Mouse (Mus musculus): ENCODE results near the gene Emilin2. TPM values are rescaled to one million over a fixed set of nuclear protein-coding genes. Genes with fewer than 3 reads are reported as not detected.

Gene Emilin2
- polyA plus RNA-seq, 1 experiment from 2014 or later, result 22.6 TPM

DNA sequence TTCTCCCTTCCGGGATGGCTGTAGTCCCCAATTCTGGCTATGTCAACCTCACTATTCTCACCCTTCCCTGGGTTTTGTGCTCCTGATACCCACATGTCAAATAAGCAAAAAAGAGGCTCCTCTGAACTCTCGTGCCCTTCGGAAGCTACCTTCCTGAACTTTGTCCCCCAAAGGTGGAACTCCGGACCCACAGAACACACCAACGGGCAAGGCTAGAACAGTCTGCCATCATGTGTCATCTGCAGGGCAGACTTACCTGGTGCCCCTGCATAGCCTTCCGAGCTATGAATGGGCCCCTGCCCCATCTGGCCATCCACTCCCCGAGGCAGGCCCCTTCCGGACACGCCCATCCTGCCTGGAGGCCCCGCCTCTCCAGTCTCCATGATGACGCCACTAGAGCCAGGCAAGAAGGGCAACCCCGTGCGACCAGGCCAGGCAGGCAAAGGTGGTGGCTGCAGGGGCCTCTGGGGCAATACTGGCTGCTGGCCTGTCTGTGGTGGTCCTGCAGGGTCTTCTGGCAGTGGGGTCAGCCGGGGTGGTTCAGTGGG is 55.6 kb downstream of the Emilin2 start:
- H3K9me3 ChIP-seq (replicated peaks), result no peaks in the 10 kb centered on the region
- H3K36me3 ChIP-seq, result peaks cover 40% of the 10 kb centered on the region
- H3K4me3 ChIP-seq, result no peak overlapping the region
- 83% methylated on average over 14 of the region's 14 CpGs for WGBS
- no peaks in the 10 kb centered on the region for H3K4me1 ChIP-seq
- no peak for DNase-seq (ENCODE audit: low spot score)
- no peak overlapping the region; the same call in 1 of the 2 replicates for H3K27ac ChIP-seq (replicated peaks)
- H3K27me3 ChIP-seq (ENCODE audit: low read depth, poor library complexity, severe bottlenecking), result no peaks in the 10 kb centered on the region

DNA sequence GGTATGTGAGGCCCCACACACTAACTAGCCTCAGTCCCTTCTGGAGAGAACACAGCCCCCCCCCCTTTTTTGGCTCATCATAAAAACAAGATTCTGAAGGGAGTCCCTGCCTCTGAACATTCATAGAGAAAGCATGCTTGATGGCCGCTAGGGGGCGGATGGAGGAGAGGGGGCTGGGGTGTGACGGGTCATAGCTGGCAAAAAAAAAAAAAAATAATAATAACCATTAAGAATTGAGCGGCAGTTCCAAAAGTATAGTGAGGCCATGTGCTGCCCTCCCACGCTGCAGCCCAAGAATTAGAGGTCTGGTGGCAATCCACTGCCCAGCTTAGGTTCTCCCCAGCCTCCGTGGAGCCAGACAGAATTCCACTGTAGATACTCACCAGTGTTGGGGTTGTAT is 57.0 kb downstream of the Emilin2 start:
- Histone ChIP-seq H3K9me3 (replicated peaks) (no peaks in the 10 kb centered on the region), H3K36me3 (peaks cover 54% of the 10 kb centered on the region)
- 65% methylated on average over 6 of the region's 6 CpGs for WGBS

DNA sequence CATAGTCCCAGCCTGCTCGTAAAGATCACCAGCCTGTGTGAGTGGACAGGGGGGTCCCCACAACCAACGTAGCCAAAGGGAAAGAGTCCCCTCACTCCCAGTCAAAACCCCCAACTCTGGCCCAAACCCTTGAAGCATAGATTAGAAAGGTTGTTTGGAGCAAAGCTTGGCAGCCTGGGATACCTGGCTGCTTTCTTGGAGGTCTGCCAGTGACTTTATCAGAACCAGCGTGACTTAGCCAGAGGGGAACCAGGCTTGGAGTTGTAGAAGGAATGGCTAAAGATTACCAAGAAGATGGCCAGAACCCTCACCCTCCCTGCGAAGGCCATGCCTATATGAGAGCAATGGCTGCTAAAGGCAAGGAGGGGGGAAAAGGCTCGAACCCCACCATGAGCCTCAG is 57.7 kb downstream of the Emilin2 start:
- Histone ChIP-seq H3K27me3 (ENCODE audit: low read depth, poor library complexity, severe bottlenecking) (no peaks in the 10 kb centered on the region), H3K4me1 (no peaks in the 10 kb centered on the region), H3K4me3 (no peak overlapping the region), H3K27ac (replicated peaks) (no peak overlapping the region), H3K9me3 (replicated peaks) (no peaks in the 10 kb centered on the region), H3K36me3 (peaks cover 58% of the 10 kb centered on the region)
- WGBS, result 90% methylated on average over 5 of the region's 5 CpGs
- no peak for DNase-seq (ENCODE audit: low spot score)

More for the DNA sequence above, 57.0 kb downstream of the Emilin2 start:
- H3K27ac ChIP-seq (replicated peaks), result no peak overlapping the region
- no peaks in the 10 kb centered on the region for H3K4me1 ChIP-seq
- no peaks in the 10 kb centered on the region for H3K27me3 ChIP-seq (ENCODE audit: low read depth, poor library complexity, severe bottlenecking)
- DNase-seq (ENCODE audit: low spot score), result no peak
- H3K4me3 ChIP-seq, result no peak overlapping the region

DNA sequence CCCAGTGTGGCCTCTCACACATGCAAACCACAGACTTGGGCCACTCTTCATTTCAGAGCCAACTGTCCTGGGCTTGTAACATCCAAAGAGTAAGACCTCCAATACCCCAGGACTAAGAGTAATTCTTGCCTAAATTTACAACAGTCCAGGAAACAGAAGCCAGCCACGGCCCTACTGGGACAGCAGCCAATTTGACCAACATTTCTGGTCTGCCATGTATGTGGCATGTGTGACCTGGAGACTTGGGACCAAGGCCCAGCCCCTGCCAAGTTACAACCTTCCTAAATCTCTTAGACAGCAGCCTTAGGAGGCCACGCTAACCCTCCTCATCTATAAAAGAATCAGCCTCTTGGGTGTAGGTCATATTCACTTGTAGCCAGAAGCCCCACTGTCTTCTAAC is 58.4 kb downstream of the Emilin2 start:
- no peak for DNase-seq (ENCODE audit: low spot score)
- peaks cover 65% of the 10 kb centered on the region for H3K36me3 ChIP-seq
- no peaks in the 10 kb centered on the region for H3K4me1 ChIP-seq
- H3K27me3 ChIP-seq (ENCODE audit: low read depth, poor library complexity, severe bottlenecking), result no peaks in the 10 kb centered on the region
- H3K27ac ChIP-seq (replicated peaks), result no peak overlapping the region
- no peaks in the 10 kb centered on the region for H3K9me3 ChIP-seq (replicated peaks)
- no peak overlapping the region for H3K4me3 ChIP-seq
- 92% methylated on average over 2 of the region's 2 CpGs for WGBS

DNA sequence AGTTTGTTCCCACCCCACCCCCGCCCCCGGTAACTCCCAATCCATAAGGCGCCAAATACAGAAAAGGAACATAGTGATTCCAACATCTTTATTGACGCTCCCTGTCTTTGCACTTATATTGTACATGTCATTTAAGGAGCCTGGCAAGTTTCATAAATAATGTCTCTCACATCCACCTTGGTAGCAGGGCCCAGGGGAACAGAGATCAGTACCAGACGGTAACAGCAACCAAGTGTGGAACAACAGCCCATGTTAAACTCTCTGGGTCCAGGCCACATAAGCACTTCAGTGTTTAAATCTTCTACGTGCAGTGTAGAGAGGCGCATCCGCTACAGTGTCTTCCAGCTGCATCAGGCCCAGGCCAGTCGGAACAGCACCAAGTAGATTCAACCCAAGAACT is 59.7 kb downstream of the Emilin2 start:
- Histone ChIP-seq H3K36me3 (peaks cover 78% of the 10 kb centered on the region), H3K4me1 (no peaks in the 10 kb centered on the region), H3K27me3 (ENCODE audit: low read depth, poor library complexity, severe bottlenecking) (no peaks in the 10 kb centered on the region), H3K9me3 (replicated peaks) (no peaks in the 10 kb centered on the region), H3K4me3 (no peak overlapping the region), H3K27ac (replicated peaks) (no peak overlapping the region)
- 96% methylated on average over 9 of the region's 9 CpGs for WGBS
- no peak for DNase-seq (ENCODE audit: low spot score)

DNA sequence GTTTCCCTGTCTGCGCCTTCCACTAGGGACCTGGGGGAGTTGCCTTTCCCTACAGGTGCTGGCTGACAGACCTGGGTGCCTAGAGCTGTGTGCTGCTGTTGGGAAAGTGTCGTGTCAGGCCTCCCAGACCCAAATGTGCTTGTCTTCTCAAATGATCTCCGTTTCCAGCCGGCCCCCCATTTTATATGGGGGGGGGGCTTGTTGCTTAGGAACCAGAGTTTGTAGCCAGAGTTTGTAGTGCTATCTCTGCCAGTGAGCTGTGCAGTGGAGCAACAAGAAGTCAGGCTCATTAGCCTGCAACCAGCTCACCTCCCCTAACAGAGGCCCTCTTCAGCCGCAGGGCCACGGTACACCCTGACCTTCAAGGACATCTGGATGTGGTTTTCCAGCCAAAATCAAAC is 60.2 kb downstream of the Emilin2 start:
- peaks cover 83% of the 10 kb centered on the region for H3K36me3 ChIP-seq
- 87% methylated on average over 6 of the region's 6 CpGs for WGBS

DNA sequence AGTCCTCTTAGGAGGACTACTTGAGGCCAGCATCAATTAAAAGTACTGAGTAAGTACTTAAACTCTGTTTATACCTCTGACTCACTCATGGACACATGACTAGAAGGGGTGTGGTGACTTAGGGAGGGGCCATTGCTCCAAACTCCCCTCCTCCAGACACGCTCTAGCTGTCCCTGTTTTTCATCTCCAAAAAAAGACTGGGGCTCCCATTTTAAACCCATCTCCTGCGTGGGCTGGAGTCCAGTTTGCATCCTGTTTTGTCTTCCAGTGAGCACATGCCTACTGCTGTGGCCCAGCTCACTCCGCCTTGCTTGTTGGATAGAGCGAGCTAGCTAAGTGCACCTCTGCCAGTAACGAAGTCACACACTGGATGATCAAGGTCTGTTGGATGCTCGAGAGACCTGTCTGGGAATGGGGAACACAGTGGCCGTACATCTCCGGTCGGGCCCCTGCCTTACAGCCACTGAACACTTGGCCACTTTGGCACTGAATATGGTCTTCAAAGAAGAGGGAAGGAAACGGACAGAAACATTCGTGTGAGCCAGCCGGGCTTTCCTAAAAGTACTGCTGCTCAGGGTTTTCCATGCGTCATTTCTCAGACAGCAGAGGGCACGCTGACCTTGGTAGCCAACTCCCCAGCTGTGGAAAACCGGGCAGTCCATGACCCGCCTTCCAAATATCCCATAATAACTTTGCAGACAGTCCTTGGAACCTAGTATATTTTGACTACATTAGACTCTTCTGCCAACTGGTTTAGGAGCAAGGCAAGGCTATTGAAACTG is 60.8 kb downstream of the Emilin2 start:
- H3K4me3 ChIP-seq, result no peak overlapping the region
- WGBS, result 90% methylated on average over 16 of the region's 16 CpGs
- H3K27ac ChIP-seq (replicated peaks), result no peak overlapping the region
- H3K4me1 ChIP-seq, result no peaks in the 10 kb centered on the region
- H3K9me3 ChIP-seq (replicated peaks), result no peaks in the 10 kb centered on the region
- H3K36me3 ChIP-seq, result peaks cover 86% of the 10 kb centered on the region
- no peak for DNase-seq (ENCODE audit: low spot score)
- H3K27me3 ChIP-seq (ENCODE audit: low read depth, poor library complexity, severe bottlenecking), result no peaks in the 10 kb centered on the region

More for the DNA sequence above, 60.2 kb downstream of the Emilin2 start:
- Histone ChIP-seq H3K9me3 (replicated peaks) (no peaks in the 10 kb centered on the region), H3K4me3 (no peak overlapping the region), H3K4me1 (no peaks in the 10 kb centered on the region), H3K27ac (replicated peaks) (no peak overlapping the region), H3K27me3 (ENCODE audit: low read depth, poor library complexity, severe bottlenecking) (no peaks in the 10 kb centered on the region)
- DNase-seq (ENCODE audit: low spot score), result no peak

DNA sequence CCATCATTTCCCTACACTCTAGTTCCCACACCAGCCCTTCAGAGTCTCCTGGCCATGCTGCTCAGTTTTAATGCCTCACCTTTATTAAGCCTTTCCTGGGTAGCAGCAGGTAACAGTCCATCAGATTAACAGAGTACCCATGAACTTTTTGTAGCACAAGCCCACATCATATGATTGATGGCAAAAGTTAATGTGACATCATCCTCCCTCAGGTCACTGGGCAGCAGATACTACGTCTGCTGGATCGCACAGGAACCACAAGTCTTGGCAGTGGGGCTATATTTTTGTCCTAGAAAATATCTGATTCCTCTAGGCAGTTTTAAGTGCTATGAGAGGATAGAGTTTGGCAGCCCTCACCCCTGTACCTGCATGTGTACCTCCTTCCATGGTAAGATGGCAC is 61.7 kb downstream of the Emilin2 start:
- no peak overlapping the region for H3K4me3 ChIP-seq
- H3K27me3 ChIP-seq (ENCODE audit: low read depth, poor library complexity, severe bottlenecking), result no peaks in the 10 kb centered on the region
- no peaks in the 10 kb centered on the region for H3K4me1 ChIP-seq
- no peaks in the 10 kb centered on the region for H3K9me3 ChIP-seq (replicated peaks)
- peaks cover 92% of the 10 kb centered on the region for H3K36me3 ChIP-seq
- no peak for DNase-seq (ENCODE audit: low spot score)
- H3K27ac ChIP-seq (replicated peaks), result no peak overlapping the region
- WGBS, result 98% methylated on average over 2 of the region's 2 CpGs

DNA sequence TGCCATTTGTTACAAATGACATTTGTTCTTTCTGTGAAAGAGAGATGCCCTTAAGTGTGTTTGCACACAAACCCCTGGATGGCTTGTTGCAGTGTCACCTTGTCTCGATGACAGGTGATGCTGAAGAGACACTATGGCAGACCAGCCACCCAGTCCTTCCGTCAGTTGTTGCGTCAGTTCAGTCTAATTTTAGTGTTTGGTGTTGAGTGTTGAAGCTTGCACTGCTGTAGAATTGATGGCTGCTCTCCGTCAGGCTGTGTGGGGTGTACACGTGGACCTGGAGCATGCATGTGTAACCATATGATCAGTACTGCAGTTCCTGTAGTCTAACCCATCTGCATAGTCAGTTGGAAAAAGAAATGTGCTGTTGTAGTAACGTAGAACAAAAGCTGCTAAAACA is 62.8 kb downstream of the Emilin2 start:
- DNase-seq (ENCODE audit: low spot score), result no peak
- no peaks in the 10 kb centered on the region for H3K27me3 ChIP-seq (ENCODE audit: low read depth, poor library complexity, severe bottlenecking)
- H3K4me3 ChIP-seq, result no peak overlapping the region
- H3K36me3 ChIP-seq, result peaks cover 96% of the 10 kb centered on the region
- H3K9me3 ChIP-seq (replicated peaks), result no peaks in the 10 kb centered on the region
- 88% methylated on average over 6 of the region's 6 CpGs for WGBS
- H3K4me1 ChIP-seq, result no peaks in the 10 kb centered on the region
- H3K27ac ChIP-seq (replicated peaks), result no peak overlapping the region

DNA sequence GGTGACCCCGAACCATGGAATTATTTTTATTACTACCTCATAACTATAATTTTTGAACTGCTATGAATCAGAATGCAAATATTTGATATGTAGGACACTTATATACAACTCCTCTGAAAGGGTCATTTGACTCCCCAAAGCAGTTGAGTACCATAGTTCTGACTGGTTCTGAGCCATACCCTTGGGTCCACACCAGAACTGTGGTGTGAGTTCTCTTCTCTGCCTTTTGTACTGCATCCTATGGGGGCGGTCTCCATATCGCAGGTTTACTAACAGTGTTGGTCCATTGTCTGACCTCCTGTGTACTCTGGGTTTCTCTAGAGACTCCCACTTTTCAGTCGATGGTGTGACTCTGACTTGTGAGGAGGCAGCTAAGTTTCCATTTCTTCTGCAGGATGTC is 65.8 kb downstream of the Emilin2 start:
- no peak for DNase-seq (ENCODE audit: low spot score)

DNA sequence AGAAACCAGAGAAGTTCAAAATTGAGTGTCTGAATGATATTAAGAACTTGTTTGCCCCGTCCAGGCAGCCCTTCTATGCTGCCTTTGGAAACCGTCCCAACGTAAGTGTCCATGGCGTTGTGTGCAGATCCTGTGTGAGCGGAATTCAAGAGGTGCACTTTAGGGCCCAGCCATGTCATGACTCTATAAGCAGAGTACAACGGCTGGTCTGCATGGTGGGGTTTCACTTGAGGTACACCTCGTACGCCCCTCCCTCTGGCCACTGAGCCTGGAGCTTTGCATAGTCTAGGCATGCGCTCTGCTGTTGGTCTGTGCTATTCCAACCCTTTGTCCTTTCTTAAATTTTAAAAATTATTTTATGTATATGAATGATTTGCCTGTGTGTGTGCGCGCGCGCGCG is 66.6 kb downstream of the Emilin2 start:
- H3K9me3 ChIP-seq (replicated peaks), result no peaks in the 10 kb centered on the region
- H3K4me3 ChIP-seq, result no peak overlapping the region
- WGBS, result 96% methylated on average over 15 of the region's 15 CpGs
- no peak for DNase-seq (ENCODE audit: low spot score)
- H3K36me3 ChIP-seq, result peaks cover 97% of the 10 kb centered on the region
- no peaks in the 10 kb centered on the region for H3K4me1 ChIP-seq
- no peaks in the 10 kb centered on the region for H3K27me3 ChIP-seq (ENCODE audit: low read depth, poor library complexity, severe bottlenecking)
- H3K27ac ChIP-seq (replicated peaks), result no peak overlapping the region

More for the DNA sequence above, 65.8 kb downstream of the Emilin2 start:
- no peak overlapping the region for H3K27ac ChIP-seq (replicated peaks)
- H3K9me3 ChIP-seq (replicated peaks), result no peaks in the 10 kb centered on the region
- no peak overlapping the region for H3K4me3 ChIP-seq
- 93% methylated on average over 4 of the region's 4 CpGs for WGBS
- H3K27me3 ChIP-seq (ENCODE audit: low read depth, poor library complexity, severe bottlenecking), result no peaks in the 10 kb centered on the region
- H3K4me1 ChIP-seq, result no peaks in the 10 kb centered on the region
- H3K36me3 ChIP-seq, result peaks cover 98% of the 10 kb centered on the region

DNA sequence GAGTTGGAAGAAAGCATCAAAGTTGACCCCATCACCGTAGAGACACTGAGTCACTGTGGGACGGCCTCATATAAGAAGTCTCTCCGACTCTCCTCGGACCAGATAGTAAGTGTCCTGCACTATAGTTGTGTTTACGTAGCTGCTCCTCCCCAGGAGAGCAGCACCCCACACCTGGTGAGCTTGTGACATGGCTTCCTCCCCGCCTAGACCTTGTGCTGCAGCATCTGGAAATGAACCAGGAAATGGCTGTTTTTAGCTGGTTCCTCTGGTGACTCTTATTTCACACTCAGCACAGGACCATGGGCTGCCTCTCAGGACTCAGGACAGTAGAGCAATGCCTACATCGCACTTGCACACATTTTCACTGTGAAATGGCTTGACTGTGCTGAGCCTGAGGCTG is 69.1 kb downstream of the Emilin2 start:
- Histone ChIP-seq H3K4me3 (no peak overlapping the region), H3K4me1 (no peaks in the 10 kb centered on the region), H3K27me3 (ENCODE audit: low read depth, poor library complexity, severe bottlenecking) (no peaks in the 10 kb centered on the region), H3K9me3 (replicated peaks) (no peaks in the 10 kb centered on the region), H3K27ac (replicated peaks) (no peak overlapping the region), H3K36me3 (peaks cover 95% of the 10 kb centered on the region)
- WGBS, result 93% methylated on average over 7 of the region's 7 CpGs
- DNase-seq (ENCODE audit: low spot score), result no peak

DNA sequence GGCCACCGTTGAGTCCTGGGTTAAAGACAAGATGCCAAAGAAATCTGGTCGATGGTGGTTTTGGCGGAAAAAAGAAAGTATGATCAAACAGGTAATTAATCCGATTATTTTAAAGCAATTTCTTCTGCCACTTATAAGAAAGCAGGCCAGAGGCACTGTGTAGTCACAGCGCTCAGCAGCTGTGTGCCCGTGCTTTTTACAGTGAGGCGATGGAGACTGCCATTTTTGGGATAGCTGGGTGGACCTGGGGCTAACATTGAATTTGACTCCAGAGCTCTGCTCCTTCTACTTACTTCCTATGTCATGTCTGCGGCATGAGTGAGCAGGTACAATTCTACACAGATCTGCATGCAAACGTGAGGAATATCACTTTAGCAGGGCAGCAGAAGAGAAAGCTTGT is 71.0 kb downstream of the Emilin2 start:
- WGBS, result 95% methylated on average over 9 of the region's 9 CpGs
- no peak overlapping the region for H3K27ac ChIP-seq (replicated peaks)
- H3K4me3 ChIP-seq, result no peak overlapping the region
- no peaks in the 10 kb centered on the region for H3K27me3 ChIP-seq (ENCODE audit: low read depth, poor library complexity, severe bottlenecking)
- H3K9me3 ChIP-seq (replicated peaks), result no peaks in the 10 kb centered on the region
- H3K4me1 ChIP-seq, result no peaks in the 10 kb centered on the region
- peaks cover 89% of the 10 kb centered on the region for H3K36me3 ChIP-seq
- no peak for DNase-seq (ENCODE audit: low spot score)
